Mouse (Mus musculus): Measurements from ENCODE around the gene Pogk. TPM values are rescaled to one million over a fixed set of nuclear protein-coding genes. Genes with fewer than 3 reads are reported as not detected.

Gene Pogk
- polyA plus RNA-seq (2014; fragmentation: Nextera tagmentation; extraction: Ambion mirVana) = 41.2 and 42.4 TPM in 2 replicates

DNA sequence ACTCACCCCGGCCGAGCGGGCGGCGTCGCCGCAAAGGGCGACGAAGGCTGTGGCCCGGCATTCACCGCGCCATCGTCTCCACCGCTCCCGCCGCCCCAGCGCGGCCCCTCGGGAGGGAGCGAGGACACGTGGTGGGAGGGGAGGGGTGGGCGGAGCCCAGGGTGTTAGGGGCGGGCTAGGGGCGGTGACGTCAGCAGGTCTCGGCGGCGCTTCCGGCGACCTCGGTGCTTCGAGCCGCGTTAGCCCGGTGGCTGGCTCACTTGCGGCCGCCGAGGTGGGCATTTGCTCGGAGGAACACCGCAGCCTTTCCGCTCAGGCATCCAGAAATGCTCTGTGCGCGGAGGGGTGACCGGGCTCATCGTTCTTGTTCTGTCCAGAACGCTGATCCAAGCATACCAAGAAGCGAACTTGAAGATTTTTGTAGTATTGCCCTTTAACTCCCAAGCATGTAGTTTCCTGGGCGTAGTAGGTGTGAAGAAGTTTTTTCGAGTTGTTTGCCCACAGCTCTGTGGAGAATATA, at the start of gene Pogk:
TSS of gene Pogk (minus strand) at position 163 of the 520 bp plus-strand sequence.
- 3% methylated on average over 47 of the region's 49 CpGs for WGBS
- H3K27ac ChIP-seq = peak within 1 kb of the TSS; percentile 84
- H3K4me3 ChIP-seq (replicated peaks; ENCODE audit: low read length) = peak within 1 kb of the TSS; percentile 71
- H3K36me3 ChIP-seq (replicated peaks; ENCODE audit: control insufficient read depth, insufficient read depth) = peaks cover 32% of the 10 kb centered on the region
- ATAC-seq (ENCODE audit: low FRiP score) (peak; percentile 94), DNase-seq (ENCODE audit: low spot score) (peak; percentile 93)
- H3K4me2 ChIP-seq (replicated peaks) = peak within 1 kb of the TSS; percentile 67
- peaks cover 10% of the 10 kb centered on the region for H3K4me1 ChIP-seq (replicated peaks; ENCODE audit: control insufficient read depth, insufficient read depth, low read length)
- H3K9me3 ChIP-seq (ENCODE audit: control insufficient read depth, low read length) = 0 out of 2 replicates have a peak, but pooled peaks cover 7% of the 10 kb centered on the region
- H3K9ac ChIP-seq = peak within 1 kb of the TSS; percentile 87
- no peaks in the 10 kb centered on the region for H3K27me3 ChIP-seq (ENCODE audit: control insufficient read depth, insufficient read depth, low read length)

DNA sequence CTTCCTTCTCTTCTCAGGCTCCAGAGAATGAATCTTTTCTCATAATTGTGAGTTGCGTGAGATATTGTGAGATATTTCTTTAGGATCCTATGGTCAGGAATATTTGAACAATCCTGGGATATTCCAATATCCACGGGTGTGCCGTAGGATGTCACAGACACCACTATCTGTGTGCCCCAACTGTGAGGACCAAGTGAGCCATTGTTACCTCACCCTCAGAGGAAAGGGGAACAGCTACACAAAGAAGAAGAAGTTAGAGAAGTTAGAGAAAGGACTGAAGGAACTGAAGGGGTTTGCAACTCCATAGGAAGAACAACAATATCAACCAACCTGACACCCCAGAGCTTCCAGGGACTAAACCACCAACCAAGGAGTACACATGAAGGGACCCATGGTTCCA, 32.3 kb upstream of the Pogk start:
- ATAC-seq (ENCODE audit: low FRiP score) = no peak
- H3K27me3 ChIP-seq (ENCODE audit: control insufficient read depth, insufficient read depth, low read length) = no peaks in the 10 kb centered on the region
- WGBS = 95% methylated on average over 3 of the region's 3 CpGs
- no peak overlapping the region for H3K9ac ChIP-seq
- no peaks in the 10 kb centered on the region for H3K36me3 ChIP-seq (replicated peaks; ENCODE audit: control insufficient read depth, insufficient read depth)
- H3K27ac ChIP-seq = no peak overlapping the region
- no peak overlapping the region for H3K4me3 ChIP-seq (replicated peaks; ENCODE audit: low read length)
- DNase-seq (ENCODE audit: low spot score) = no peak
- H3K4me1 ChIP-seq (replicated peaks; ENCODE audit: control insufficient read depth, insufficient read depth, low read length) = no peaks in the 10 kb centered on the region
- H3K4me2 ChIP-seq (replicated peaks) = no peak overlapping the region
- H3K9me3 ChIP-seq (ENCODE audit: control insufficient read depth, low read length) = no peaks in the 10 kb centered on the region

DNA sequence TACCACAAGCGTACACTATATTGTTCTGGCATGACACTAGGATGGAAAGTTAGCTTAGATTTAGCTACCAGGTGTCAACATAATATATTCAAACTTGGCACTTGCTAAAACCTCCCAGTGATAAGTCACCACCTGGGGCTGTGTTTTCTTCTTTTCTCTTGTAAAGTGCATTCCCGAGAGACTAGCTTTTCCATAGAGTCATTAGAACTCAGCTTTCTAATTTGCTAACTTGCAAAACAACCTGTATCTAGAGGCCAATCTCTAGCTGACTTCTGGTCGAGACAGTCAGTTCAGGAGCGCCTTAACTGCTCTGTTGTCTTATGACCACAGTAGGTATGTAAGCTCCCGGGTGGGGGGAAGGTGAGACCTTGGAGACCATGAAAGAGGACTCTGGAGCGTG, 29.8 kb upstream of the Pogk start:
- DNase-seq (ENCODE audit: low spot score) (no peak), ATAC-seq (ENCODE audit: low FRiP score) (no peak)
- Histone ChIP-seq H3K4me1 (replicated peaks; ENCODE audit: control insufficient read depth, insufficient read depth, low read length) (no peaks in the 10 kb centered on the region), H3K9me3 (ENCODE audit: control insufficient read depth, low read length) (no peaks in the 10 kb centered on the region), H3K4me3 (replicated peaks; ENCODE audit: low read length) (no peak overlapping the region), H3K36me3 (replicated peaks; ENCODE audit: control insufficient read depth, insufficient read depth) (no peaks in the 10 kb centered on the region), H3K27me3 (ENCODE audit: control insufficient read depth, insufficient read depth, low read length) (no peaks in the 10 kb centered on the region), H3K9ac (no peak overlapping the region), H3K4me2 (replicated peaks) (no peak overlapping the region), H3K27ac (no peak overlapping the region)
- 71% methylated on average over 6 of the region's 6 CpGs for WGBS

DNA sequence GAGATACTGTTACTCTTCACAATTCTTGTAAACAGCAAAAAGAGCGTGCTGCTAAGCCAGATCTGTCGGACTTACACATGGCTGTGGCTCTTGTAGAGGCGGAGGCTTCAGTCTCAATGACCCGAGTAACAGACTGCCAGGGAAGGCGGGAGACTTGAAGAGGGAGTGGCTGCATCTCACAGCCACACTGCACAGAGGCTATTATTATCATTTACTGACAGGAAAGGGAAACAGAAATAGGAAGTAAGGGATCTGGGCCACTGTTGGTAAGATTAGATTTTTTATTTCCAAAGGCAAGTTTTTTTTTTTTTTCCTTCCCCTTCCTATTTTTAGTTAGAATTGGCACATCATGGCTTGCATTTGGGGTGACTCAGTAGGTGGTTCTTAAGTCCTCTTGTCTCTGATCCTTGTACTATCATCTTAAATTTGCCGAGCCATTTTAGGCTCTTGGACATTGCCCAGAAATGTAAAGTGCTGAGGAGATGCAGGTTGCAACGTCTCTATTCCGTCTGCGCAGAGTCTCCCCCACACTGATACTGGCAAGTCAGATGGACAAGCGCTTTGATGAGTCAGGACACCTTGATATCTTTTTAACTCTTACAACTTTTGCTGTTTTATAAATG, 20.3 kb upstream of the Pogk start:
- no peak overlapping the region for H3K27ac ChIP-seq
- no peak for DNase-seq (ENCODE audit: low spot score)

DNA sequence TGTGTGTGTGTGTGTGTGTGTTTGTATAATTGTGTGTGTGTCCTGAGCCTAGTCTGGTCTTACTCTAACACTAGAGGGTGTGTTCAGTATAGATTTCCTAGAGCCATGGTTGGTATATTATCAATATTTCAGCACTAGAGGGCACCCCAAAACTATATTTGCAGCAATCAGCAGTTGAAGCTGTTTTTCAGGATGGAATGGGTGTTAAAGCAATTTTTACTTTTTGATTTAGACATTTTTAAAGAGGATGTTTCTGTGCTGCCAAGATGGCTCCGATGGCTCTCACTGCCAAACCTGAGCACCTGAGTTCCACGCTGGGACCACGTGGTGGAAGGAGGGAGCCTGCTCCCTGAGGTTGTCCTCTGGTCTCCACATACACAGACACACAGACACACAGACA, 19.4 kb upstream of the Pogk start:
- DNase-seq (ENCODE audit: low spot score) (peak; percentile 76), ATAC-seq (ENCODE audit: low FRiP score) (peak; percentile 53; the same call in 1 of the 2 replicates)
- Histone ChIP-seq H3K9me3 (ENCODE audit: control insufficient read depth, low read length) (no peaks in the 10 kb centered on the region), H3K9ac (no peak overlapping the region), H3K4me2 (replicated peaks) (no peak overlapping the region), H3K4me1 (replicated peaks; ENCODE audit: control insufficient read depth, insufficient read depth, low read length) (no peaks in the 10 kb centered on the region), H3K27me3 (ENCODE audit: control insufficient read depth, insufficient read depth, low read length) (no peaks in the 10 kb centered on the region), H3K4me3 (replicated peaks; ENCODE audit: low read length) (no peak overlapping the region), H3K27ac (no peak overlapping the region), H3K36me3 (replicated peaks; ENCODE audit: control insufficient read depth, insufficient read depth) (no peaks in the 10 kb centered on the region)
- WGBS = 65% methylated on average over 3 of the region's 3 CpGs

More for the DNA sequence above, 20.3 kb upstream of the Pogk start:
- no peaks in the 10 kb centered on the region for H3K9me3 ChIP-seq (ENCODE audit: control insufficient read depth, low read length)
- no peak overlapping the region for H3K4me3 ChIP-seq (replicated peaks; ENCODE audit: low read length)
- H3K4me1 ChIP-seq (replicated peaks; ENCODE audit: control insufficient read depth, insufficient read depth, low read length) = no peaks in the 10 kb centered on the region
- 66% methylated on average over 10 of the region's 10 CpGs for WGBS
- H3K4me2 ChIP-seq (replicated peaks) = no peak overlapping the region
- H3K27me3 ChIP-seq (ENCODE audit: control insufficient read depth, insufficient read depth, low read length) = no peaks in the 10 kb centered on the region
- no peaks in the 10 kb centered on the region for H3K36me3 ChIP-seq (replicated peaks; ENCODE audit: control insufficient read depth, insufficient read depth)
- no peak overlapping the region for H3K9ac ChIP-seq
- no peak for ATAC-seq (ENCODE audit: low FRiP score)

DNA sequence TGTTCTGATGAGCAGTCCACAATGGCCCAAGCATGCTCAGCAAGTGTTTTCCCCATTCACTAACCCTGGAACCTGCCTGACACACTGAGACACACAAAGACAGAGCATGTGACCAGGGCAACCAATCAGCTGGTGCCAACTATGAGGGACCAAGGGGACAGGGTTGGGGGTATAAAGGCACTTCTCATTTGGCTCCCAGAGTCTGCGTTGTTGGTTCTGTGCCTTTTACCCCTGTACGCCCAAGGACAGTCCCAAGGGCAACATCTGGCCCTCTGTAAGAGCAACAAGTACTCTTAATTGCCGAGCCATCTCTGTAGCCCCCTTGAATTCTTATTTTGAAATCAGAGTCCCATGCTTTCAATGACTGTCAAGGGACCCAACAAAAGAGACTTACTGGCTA, 2.6 kb upstream of the Pogk start:
- Histone ChIP-seq H3K4me2 (replicated peaks) (no peak overlapping the region), H3K4me3 (replicated peaks; ENCODE audit: low read length) (no peak overlapping the region), H3K4me1 (replicated peaks; ENCODE audit: control insufficient read depth, insufficient read depth, low read length) (peaks cover 10% of the 10 kb centered on the region), H3K27ac (no peak overlapping the region), H3K9me3 (ENCODE audit: control insufficient read depth, low read length) (0 out of 2 replicates have a peak, but pooled peaks cover 7% of the 10 kb centered on the region), H3K9ac (no peak overlapping the region), H3K36me3 (replicated peaks; ENCODE audit: control insufficient read depth, insufficient read depth) (peaks cover 8% of the 10 kb centered on the region), H3K27me3 (ENCODE audit: control insufficient read depth, insufficient read depth, low read length) (no peaks in the 10 kb centered on the region)
- ATAC-seq (ENCODE audit: low FRiP score) (no peak), DNase-seq (ENCODE audit: low spot score) (no peak)
- WGBS = 93% methylated on average over 3 of the region's 3 CpGs

DNA sequence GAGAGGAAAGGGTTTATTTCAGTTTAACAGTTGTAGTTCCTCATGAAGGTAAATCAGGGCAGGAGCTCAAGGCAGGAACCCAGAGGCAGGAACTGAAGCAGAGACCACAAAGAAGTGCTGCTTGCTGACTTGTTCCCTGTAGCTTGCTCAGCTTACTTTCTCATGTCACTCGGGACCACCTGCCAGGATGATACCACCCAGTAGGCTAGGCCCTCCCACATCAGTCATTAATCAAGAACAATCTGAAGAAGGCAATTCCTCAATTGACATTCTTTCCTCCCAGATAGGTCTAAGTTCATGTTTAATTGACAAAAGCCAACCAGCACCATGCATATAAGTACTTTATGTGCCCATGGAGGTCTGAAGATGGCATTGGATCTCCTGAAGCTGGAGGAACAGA, 1.9 kb upstream of the Pogk start:
- Histone ChIP-seq H3K36me3 (replicated peaks; ENCODE audit: control insufficient read depth, insufficient read depth) (peaks cover 14% of the 10 kb centered on the region), H3K9me3 (ENCODE audit: control insufficient read depth, low read length) (0 out of 2 replicates have a peak, but pooled peaks cover 7% of the 10 kb centered on the region), H3K4me3 (replicated peaks; ENCODE audit: low read length) (no peak overlapping the region), H3K27me3 (ENCODE audit: control insufficient read depth, insufficient read depth, low read length) (no peaks in the 10 kb centered on the region), H3K4me1 (replicated peaks; ENCODE audit: control insufficient read depth, insufficient read depth, low read length) (peaks cover 10% of the 10 kb centered on the region), H3K4me2 (replicated peaks) (no peak overlapping the region), H3K9ac (no peak overlapping the region), H3K27ac (no peak overlapping the region)
- DNase-seq (ENCODE audit: low spot score) = no peak
- ATAC-seq (ENCODE audit: low FRiP score) = no peak
- 100% methylated on average over 1 of the region's 1 CpGs for WGBS

DNA sequence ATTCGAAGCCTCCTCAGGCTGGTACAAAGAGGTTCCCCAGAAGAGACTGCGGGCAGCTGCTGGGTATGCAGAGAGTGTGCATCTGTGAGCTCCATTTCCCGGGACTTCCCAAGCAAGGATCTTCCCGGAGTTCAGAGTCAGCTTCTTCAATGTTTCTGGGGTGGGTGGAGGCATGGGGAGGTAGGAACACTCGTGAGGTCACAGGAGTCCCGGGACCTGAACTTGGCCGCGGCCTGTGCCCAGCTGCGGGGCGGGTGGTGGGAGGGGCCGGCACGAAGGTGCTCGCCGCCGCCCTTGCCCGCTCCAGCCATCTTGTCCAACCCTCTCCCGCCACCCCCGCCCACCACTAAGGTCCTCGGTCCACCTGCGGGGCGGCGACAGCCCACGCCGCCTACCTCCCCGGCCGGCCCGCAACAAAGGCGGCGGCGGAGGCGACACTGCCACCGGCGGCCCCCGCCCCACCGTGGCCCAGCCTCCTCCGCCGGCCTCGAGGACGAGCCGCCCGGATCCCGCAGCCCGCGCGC, 424 bp downstream of the Pogk start:
- no peaks in the 10 kb centered on the region for H3K27me3 ChIP-seq (ENCODE audit: control insufficient read depth, insufficient read depth, low read length)
- H3K4me3 ChIP-seq (replicated peaks; ENCODE audit: low read length) = peak overlapping the region; percentile 71
- peak; percentile 83 for ATAC-seq (ENCODE audit: low FRiP score)
- H3K27ac ChIP-seq = peak overlapping the region; percentile 84
- peaks cover 37% of the 10 kb centered on the region for H3K36me3 ChIP-seq (replicated peaks; ENCODE audit: control insufficient read depth, insufficient read depth)
- H3K4me1 ChIP-seq (replicated peaks; ENCODE audit: control insufficient read depth, insufficient read depth, low read length) = peaks cover 10% of the 10 kb centered on the region
- peak overlapping the region; percentile 67 for H3K4me2 ChIP-seq (replicated peaks)
- under 1% methylated on average over 45 of the region's 45 CpGs for WGBS
- 0 out of 2 replicates have a peak, but pooled peaks cover 7% of the 10 kb centered on the region for H3K9me3 ChIP-seq (ENCODE audit: control insufficient read depth, low read length)
- DNase-seq (ENCODE audit: low spot score) = no peak
- H3K9ac ChIP-seq = peak overlapping the region; percentile 87

DNA sequence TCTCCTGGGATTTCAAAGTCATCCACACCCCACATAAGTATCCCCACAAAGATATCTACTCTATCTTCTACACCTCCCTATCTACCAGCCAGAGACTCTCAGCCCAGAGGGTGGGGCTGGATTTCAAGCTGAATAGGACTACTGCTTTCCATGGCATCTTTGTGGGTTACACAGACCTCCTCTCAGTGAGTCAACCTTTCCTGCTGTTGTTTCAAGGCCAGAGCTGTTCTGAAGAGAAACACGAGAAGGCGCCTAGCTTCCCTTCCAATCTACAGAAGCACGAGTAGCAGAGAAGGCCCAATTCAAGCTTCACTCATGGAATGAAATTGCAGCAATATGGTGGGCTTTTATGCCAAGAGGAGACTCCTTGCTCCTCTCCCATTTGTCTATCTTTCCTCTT, 5.8 kb downstream of the Pogk start:
- Histone ChIP-seq H3K27ac (no peak overlapping the region), H3K9ac (no peak overlapping the region), H3K9me3 (ENCODE audit: control insufficient read depth, low read length) (no peaks in the 10 kb centered on the region), H3K4me3 (replicated peaks; ENCODE audit: low read length) (no peak overlapping the region), H3K4me2 (replicated peaks) (no peak overlapping the region), H3K27me3 (ENCODE audit: control insufficient read depth, insufficient read depth, low read length) (no peaks in the 10 kb centered on the region), H3K4me1 (replicated peaks; ENCODE audit: control insufficient read depth, insufficient read depth, low read length) (peaks cover 20% of the 10 kb centered on the region), H3K36me3 (replicated peaks; ENCODE audit: control insufficient read depth, insufficient read depth) (peaks cover 86% of the 10 kb centered on the region)
- whole genome bisulfite sequencing = 95% methylated on average over 3 of the region's 3 CpGs
- ATAC-seq (ENCODE audit: low FRiP score) (no peak), DNase-seq (ENCODE audit: low spot score) (no peak)

Measured in hindbrain, embryonic 14.5 days (tissue).